Mouse (Mus musculus): ENCODE data around the gene Col26a1.

Col26a1 gene

DNA sequence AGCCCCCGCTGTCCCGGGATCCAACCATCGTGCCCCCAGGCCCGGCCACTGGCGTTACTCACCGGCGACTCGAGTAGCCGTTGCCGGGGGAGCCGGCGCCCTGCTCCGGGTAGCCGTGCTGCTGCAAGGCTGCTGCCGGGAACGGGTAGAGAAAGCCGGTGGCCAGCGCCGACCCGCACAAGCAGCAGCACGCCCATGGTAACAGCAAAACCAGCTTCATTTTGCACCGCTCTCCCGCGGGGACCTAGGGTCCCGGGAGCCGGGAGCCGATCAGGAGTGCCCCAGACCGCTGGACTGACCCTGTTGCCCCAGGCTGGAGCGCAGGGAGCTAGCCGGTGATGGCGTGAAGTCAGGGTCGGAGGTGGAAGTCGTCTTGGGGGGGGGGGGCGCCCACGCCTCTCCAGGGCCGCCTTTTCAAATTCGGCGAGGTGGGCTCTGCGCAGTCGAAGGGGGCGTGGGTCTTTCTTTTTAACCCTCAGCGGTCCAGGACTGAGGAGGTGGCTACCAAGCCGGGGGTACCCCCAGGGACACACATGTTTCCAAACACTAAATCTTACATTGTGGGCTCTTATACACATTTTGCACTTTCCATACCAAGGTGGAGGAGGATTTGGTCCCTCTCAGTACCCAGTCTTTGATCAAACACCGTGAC lies at the start of gene Col26a1:
Gene Col26a1, minus strand, starts transcription at position 422 of the 652 bp plus-strand sequence.
- no peak for DNase-seq

DNA sequence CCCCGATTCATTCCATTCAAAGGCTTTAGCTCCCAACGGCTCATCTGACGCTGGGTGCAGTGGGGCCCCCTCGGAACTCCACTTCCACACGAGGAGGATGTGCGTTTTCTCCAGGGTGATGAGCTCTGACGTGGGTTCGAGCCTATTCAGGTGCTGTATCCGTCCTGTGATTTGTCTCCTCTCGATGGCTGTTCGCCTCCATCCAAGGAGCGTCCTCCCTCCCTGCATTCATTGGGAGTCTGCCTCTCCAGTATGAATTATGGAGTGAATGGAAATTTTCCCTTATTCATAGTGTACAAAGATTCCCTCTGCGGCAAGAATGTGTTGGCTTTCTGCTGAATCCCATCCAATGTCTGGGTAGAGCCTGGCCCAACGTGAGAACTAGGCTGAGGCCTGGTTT lies 48.9 kb upstream of the Col26a1 start:
- no peak for DNase-seq

DNA sequence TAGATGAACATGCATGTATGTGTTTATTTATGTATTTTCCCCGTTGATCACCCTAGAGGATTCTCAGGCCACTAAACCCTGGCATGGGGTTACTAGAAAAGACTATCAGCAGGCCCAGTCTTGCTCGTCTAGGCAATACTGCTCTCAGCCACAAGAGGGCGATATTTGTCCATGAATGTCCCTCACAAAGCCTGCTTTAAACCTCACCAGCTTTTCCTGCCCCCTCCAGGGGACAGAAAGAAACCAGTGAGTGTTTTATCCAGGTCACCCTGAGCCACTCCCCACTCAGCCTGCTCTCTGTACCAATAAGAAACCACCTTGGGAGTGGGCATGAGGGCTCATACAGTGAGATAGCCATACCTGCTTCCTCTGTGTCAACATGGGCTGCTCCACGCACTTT lies 46.1 kb upstream of the Col26a1 start:
- DNase-seq, result peak; percentile 89

DNA sequence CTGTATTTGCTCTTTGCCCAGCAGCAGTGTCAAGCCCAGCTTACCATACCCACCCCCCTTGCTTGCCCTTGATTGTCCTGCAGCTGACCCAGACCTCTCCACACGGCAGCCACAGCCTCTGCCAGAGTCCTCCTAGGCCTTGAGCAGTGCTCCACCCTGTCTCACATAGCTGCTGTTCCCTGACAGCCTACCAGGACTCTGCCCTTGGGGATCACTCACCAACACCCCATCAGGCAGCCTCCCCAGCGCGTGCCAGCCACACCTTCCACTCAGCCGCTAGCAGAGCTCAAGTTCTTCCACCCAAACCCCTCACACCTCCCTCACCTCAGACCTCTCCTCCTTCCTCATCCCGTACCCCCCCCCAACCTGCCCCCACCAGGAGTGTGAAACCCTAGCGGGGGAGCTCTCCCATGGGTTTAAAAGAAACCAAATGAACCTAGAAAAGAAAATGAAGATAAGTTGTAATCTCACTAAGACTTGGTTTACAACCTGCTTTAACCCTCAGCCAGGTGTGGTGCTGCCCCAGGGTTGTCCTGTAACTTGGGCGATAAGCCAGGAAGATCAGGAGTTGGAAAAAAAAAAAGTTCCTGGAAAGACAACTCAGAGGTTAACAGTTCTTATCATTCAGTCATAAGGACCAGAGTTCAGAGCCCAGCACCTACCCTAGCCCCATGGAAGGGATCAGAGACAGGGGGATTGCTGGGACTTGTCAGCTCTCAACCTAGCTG lies 40.9 kb upstream of the Col26a1 start:
- no peak for DNase-seq

- no peak for DNase-seq
Observed at GRCm38 (mm10) chr5:136922830-136923229, 39.8 kb upstream of the Col26a1 start.

GRCm38 (mm10) chr5:136919546-136920301 lies 36.7 kb upstream of the Col26a1 start:
- DNase-seq, result no peak

- DNase-seq, result peak; percentile 62
Observed at GRCm38 (mm10) chr5:136918655-136919472, 35.9 kb upstream of the Col26a1 start.

DNA sequence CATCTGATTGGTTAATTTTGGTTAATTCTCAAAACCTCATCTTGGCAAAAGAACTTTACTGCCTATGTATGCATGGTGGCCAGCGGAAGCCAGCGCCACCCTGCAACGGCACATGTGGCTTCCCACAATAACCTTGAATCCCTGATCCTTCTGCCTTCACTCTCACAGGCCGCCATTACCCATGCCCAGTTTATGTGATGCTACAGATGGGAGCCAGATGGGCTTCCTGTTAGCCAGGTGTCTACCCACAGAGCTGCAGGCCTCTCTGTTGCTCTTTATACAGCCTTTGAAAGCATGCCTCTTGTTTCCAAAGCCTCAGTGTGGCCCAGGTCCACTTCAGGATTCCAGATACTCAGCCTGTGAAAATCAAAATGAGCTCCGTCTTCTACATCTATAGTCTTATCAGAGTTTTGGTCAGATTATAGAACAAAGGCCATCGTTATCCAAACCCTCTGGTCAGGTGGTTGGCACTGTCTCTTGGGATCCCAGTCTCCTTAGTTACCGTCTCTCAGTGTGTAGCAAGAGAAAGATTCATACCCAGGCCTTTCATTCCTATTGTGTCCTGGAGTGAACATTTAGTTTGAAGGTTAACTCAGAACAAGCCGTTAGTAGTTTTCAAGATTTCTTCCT lies 34.7 kb upstream of the Col26a1 start:
- no peak for DNase-seq

GRCm38 (mm10) chr5:136914183-136914582 lies 31.2 kb upstream of the Col26a1 start:
- no peak for DNase-seq

- peak; percentile 93 for DNase-seq
Observed at GRCm38 (mm10) chr5:136907991-136908857, 25.2 kb upstream of the Col26a1 start, which contains the start of gene Ift22. TSS of gene Ift22 (plus strand) at chr5:136908150.

DNA sequence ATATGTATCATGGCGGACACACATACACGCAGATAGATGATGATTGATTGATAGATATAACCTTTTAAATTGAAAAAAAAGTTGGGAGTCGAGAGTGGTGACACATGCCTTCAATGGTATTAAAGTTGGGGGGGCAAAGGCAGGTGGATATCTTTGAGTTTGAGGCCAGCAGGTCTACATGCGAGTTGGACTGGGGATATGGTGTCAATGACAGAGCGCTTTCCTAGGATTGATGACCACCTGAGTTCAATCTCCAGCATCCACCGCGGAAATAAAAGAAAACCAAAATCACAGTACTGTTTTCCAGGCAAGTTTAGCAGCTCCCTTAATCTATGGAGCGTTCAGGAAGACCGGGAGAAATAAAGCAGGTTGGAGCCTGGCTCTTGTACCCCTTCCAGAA lies 24.6 kb upstream of the Col26a1 start:
- no peak for DNase-seq

DNA sequence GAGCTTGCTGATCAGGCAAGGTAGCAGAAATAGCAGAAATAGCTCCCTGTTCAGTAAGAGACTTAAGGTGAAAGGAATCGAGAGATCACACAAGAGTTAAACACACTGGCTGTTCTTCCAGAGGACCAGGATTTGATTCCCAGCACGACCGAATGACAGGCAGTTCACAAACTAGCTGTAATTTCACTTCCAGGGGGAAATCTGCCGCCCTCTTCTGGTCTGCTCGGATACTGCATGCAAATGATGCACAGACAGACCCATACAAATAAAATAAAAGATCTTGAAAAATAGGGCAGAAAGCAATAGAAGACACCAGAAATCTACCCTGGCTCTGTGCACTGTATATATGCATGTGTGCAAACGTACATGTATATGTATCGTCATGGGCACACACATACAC lies 22.6 kb upstream of the Col26a1 start:
- DNase-seq, result peak; percentile 34

DNA sequence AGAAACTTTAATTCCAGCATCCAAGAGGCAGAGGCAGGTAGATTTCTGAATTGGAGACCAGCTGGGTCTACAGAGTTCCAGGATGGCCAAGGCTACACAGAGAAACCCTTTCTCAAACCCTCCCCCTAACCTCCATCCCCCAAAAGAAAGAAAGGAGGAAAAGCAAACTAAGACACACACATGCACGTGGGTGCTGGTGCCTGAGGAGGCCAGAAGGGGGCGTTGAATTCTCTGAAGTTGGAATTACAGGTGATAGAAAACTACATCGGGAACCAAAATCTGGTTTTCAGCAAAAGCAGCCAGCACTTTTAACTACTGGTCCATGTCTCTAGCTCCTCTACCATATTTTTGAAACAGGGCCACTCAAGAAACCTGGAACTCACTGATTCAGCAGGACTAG lies 21.6 kb upstream of the Col26a1 start:
- no peak for DNase-seq

GRCm38 (mm10) chr5:136895529-136895963 lies 12.5 kb upstream of the Col26a1 start:
- no peak for DNase-seq

DNA sequence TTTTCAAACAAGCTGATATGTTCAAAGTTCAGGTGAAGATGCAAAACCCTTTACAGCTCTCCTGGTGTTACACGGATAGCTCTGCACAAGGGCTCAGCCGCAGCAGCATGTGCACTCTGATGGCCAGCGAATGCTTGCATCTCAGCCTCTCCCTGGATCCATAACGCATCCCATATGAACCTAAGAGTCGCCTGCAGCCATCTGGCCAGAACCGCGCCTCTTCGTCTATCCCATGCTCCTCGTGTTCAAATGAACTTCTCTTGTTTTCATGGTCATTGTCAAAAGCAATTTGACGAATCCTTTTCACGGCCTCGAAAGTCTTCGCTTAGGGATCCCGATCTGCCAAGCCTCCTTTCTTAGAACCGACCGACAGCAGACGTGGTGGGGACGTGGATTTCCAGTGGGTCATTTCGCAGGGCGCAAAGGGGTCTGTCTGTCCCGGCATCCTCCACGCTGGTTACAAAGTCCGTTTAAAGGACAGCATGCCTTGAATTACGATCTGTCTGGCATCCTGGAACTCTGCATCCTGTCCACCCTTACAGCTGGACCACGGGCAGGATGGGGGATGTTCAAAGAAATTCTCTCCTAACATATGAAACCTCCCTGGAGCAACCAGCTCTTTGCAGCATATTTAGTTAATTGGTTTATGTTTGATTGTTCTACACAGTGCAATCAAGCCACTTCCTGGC lies 12.0 kb upstream of the Col26a1 start:
- DNase-seq, result no peak

DNA sequence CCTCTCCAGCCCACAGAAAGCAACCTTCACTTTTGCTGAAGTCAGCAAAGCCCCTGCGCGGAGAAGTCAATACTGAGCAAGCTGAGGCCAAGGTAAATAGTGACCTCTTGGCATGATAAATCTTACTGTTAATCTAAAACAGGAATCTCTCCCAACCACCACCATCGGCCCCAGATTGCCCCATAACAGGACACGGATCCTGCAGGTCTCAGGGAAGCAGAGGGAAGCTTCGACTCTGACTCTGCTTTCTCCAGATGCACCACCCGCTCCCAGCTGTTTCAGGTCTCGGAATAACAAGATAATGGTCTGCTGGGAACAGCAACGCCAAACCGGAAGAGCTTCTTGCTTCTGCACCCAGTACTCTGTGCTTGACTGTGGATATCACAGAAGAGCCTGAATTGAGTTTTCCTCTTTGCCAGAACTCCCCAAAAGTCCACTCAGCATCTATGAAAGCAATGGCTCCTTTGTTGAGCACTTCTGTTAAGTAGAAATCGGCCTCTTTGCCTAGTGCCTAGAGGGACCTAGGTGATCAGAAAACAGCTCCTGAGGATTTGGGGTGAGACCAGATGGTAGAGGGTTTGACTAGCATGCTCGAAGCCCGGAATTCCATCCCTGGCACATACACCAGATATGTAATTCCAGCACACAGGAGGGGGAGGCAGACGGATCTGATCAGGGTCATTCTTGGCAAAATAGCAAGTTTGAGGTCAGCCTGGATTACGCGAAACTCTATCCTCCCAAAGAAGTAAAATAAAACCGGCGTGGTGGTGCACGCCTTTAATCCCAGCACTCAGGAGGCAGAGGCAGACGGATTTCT lies 5.7 kb upstream of the Col26a1 start:
- DNase-seq, result no peak

DNA sequence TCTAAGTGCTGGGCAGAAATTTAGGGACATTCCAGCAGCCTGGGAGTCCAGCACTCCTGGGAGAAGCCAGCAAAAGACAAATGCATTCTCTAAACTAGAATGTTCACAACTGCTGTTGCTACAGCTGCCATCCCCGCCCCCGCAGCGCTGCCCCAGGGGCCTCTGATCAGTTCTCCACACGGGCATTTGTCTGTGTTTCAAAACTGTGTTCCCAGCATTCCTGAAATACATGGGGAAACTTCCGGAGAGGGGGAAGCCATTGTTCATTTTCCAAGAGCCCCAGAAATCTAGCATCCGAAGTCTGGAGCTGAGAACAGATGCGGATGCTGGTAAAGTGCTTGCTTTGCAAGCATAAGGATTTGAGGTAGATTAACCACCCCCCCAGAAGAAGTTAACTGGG lies 3.9 kb upstream of the Col26a1 start:
- no peak for DNase-seq

GRCm38 (mm10) chr5:136882055-136882787 lies 788 bp downstream of the Col26a1 start:
- DNase-seq, result no peak

GRCm38 (mm10) chr5:136881380-136882009 lies 1.5 kb downstream of the Col26a1 start:
- DNase-seq, result peak; percentile 86
